Mouse (Mus musculus): ENCODE results near the gene Olfr127. TPM values are rescaled to one million over a fixed set of nuclear protein-coding genes. Genes with fewer than 3 reads are reported as not detected.
"Not testable (repeated sequence)": the region's sequence is repeated elsewhere in the genome, so short reads cannot be mapped to it uniquely, and the experiment has no call there.

The Olfr127 gene
- polyA plus RNA-seq (2016; fragmentation: Nextera tagmentation; extraction: Ambion mirVana), result not detected in 2 replicates

DNA sequence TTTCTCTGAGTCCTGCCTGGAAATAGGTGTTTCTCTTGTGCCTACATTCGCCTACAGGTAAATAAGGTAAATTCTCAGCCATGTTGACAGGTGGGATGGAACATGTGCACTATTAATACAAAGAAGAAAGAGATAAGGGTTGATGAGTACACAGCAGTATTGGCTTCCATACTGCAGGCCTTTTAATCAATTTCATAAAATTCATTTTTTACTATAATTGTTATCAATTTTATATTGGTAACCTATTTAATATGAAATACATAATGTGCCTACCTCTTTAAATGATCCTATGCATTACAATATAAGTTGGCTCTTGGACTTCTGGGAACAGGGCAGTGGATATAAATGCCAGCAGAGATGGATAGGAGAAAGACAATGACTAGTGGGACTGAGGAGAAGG, at the start of gene Olfr127:
Gene Olfr127, plus strand, starts transcription at position 301 of the 400 bp plus-strand sequence.
- no peaks in the 10 kb centered on the region for H3K27me3 ChIP-seq (replicated peaks)
- WGBS (ENCODE audit: insufficient replicate concordance), result 25% methylated on average over 1 of the region's 1 CpGs

DNA sequence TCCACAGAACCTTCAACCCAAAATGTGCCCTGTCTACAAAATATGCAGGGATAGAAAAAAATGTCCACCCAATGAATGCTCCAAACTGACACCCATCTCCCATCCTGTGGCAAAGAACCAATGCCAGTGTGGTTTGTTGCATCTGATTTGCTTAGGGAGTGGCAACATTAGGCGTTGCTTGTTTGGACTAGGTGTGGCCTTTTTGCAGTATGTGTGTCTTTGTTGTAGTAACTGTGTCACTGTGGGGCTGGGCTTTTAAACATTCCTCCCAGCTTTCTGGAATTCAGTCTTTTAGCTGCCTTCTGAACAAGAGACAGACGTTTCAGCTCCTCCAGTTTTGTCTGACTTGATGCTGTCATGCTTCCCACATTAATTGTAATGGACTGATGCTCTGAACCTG, 36.3 kb upstream of the Olfr127 start:
- H3K27ac ChIP-seq, result no peak overlapping the region
- H3K4me2 ChIP-seq, result no peak overlapping the region
- no peaks in the 10 kb centered on the region for H3K36me3 ChIP-seq
- no peak for ATAC-seq
- no peak overlapping the region for H3K4me3 ChIP-seq
- H3K9ac ChIP-seq, result no peak overlapping the region
- H3K27me3 ChIP-seq (replicated peaks), result no peaks in the 10 kb centered on the region
- H3K4me1 ChIP-seq, result no peaks in the 10 kb centered on the region
- no peaks in the 10 kb centered on the region for H3K9me3 ChIP-seq (replicated peaks)
- 49% methylated on average over 2 of the region's 2 CpGs for WGBS (ENCODE audit: insufficient replicate concordance)

More for the DNA sequence above, at the start of gene Olfr127:
- no peak for ATAC-seq
- Histone ChIP-seq H3K27ac (no peak within 1 kb of the TSS), H3K4me3 (no peak within 1 kb of the TSS), H3K9me3 (replicated peaks) (no peaks in the 10 kb centered on the region), H3K36me3 (no peaks in the 10 kb centered on the region), H3K4me1 (no peaks in the 10 kb centered on the region), H3K4me2 (no peak within 1 kb of the TSS), H3K9ac (no peak within 1 kb of the TSS)

DNA sequence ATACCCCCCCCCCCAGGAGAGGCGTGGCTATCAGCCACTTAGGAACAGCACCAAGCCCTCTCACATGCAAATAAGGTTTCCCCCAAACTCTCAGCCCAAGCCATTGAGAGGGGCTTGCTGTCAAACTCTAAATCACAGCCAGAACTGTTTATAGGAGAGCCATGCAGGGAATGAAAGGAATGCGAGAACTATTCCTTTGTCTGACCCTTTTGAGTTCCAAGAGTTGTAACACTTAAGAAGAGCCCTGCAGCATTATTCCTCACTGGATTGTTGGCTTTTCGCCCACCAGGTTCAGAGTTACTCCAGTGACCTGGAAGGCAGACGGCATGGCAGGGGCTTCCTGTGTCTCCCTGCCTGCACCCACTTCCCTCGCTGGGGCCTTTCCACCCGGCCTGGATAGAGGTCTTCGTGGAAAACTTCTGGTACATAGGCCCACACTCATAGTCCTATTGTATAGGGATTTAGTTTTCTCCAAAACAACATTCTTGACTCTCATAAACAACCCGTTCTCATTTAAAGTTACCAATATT, 30.5 kb upstream of the Olfr127 start:
- Histone ChIP-seq H3K9me3 (replicated peaks) (no peaks in the 10 kb centered on the region), H3K27ac (no peak overlapping the region), H3K4me3 (no peak overlapping the region), H3K27me3 (replicated peaks) (no peaks in the 10 kb centered on the region), H3K36me3 (no peaks in the 10 kb centered on the region), H3K4me2 (no peak overlapping the region), H3K9ac (no peak overlapping the region), H3K4me1 (no peaks in the 10 kb centered on the region)
- 27% methylated on average over 8 of the region's 8 CpGs for WGBS (ENCODE audit: insufficient replicate concordance)
- ATAC-seq, result no peak

DNA sequence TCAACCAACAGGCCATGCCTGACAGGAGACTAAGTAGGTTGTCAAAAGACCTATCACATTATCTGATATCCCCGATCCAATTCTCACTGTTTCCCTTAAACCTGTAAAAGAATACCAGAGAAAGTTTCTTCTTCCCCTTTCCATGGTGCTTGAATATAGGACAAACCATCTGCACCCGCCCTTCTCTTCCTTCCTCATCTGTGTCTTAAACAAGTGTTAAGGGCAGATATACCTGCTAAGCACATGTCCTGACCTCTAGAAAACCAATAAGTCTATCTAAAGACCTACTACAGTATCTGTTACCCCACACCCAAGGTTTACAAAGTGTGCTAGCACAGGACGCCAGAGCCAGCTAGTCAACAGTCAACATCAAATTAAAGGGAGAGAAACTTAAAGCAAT, 26.4 kb upstream of the Olfr127 start:
- 39% methylated on average over 3 of the region's 3 CpGs for WGBS (ENCODE audit: insufficient replicate concordance)
- no peak overlapping the region for H3K9ac ChIP-seq
- H3K4me2 ChIP-seq, result no peak overlapping the region
- ATAC-seq, result no peak
- H3K9me3 ChIP-seq (replicated peaks), result no peaks in the 10 kb centered on the region
- no peaks in the 10 kb centered on the region for H3K36me3 ChIP-seq
- no peak overlapping the region for H3K4me3 ChIP-seq
- H3K27me3 ChIP-seq (replicated peaks), result no peaks in the 10 kb centered on the region
- no peak overlapping the region for H3K27ac ChIP-seq
- no peaks in the 10 kb centered on the region for H3K4me1 ChIP-seq

DNA sequence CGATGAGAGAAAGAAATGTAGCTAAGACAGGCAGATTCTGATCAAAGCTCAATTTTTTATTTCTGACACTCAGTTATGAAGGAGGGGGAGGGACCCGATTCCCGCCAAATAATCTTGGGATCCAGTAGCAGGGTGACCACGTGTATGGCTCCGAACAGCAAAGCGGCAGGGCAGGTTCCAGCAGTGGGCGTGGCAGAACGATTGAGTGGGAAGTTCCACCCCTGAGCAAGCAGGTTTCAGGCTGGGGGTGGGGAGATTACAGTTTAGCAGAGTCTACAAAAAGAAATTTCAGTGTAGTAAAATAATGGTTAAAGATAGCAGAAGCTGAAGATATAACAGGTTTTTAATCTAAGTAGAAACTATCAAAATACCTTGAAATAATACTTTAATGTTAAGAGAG, 6.6 kb downstream of the Olfr127 start:
- H3K4me2 ChIP-seq; H3K27ac ChIP-seq; ATAC-seq; H3K9me3 ChIP-seq (replicated peaks); H3K4me1 ChIP-seq; H3K4me3 ChIP-seq; H3K27me3 ChIP-seq (replicated peaks); H3K36me3 ChIP-seq; H3K9ac ChIP-seq: not testable (repeated sequence)
- 63% methylated on average over 8 of the region's 8 CpGs for WGBS (ENCODE audit: insufficient replicate concordance)

DNA sequence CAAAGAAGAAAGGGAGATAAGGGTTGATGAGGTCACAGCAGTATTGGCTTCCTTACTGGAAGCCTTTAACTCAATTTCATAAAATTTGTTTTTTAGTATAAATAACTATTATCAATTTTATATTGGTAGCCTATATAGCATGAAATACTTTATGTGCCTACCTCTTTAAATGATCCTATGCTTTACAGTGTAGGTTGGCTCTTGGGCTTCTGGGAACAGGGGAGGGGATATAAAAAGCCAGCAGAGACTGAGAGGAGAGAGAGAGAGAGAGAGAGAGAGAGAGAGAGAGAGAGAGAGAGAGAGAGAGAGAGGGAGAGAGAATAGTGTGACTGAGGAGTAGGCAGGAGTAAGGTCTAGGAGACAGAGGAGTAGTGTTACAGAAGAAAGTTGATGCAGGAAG, 20.0 kb downstream of the Olfr127 start, which contains the start of gene Olfr128:
Gene Olfr128, plus strand, starts transcription at position 301 of the 400 bp plus-strand sequence.
- Histone ChIP-seq H3K4me3 (no peak within 1 kb of the TSS), H3K9me3 (replicated peaks) (no peaks in the 10 kb centered on the region), H3K27me3 (replicated peaks) (no peaks in the 10 kb centered on the region), H3K27ac (no peak within 1 kb of the TSS), H3K4me1 (no peaks in the 10 kb centered on the region), H3K36me3 (no peaks in the 10 kb centered on the region), H3K4me2 (no peak within 1 kb of the TSS), H3K9ac (no peak within 1 kb of the TSS)
- no peak for ATAC-seq

DNA sequence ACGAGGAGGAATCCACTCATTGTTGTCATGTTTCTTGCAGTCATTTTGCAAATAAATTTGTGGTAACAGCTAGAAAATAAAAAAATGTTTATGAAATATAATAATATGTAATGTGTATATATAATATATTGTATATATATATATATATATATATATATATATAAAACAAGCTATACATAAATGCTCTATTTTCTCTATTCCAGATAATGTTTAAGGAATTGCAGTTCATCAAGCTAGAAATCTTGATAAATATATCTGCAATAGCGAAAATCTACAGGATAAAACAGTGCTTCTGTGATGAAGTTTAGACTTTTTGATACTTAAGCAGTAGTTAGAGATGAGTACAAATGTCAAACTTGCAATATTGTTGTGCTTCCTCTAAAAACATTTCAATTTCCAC, 52.7 kb downstream of the Olfr127 start, which contains the start of gene Olfr761:
Gene Olfr761, minus strand, starts transcription at position 101 of the 400 bp plus-strand sequence.
- Histone ChIP-seq H3K4me2 (no peak within 1 kb of the TSS), H3K9me3 (replicated peaks) (no peaks in the 10 kb centered on the region), H3K27ac (no peak within 1 kb of the TSS), H3K36me3 (no peaks in the 10 kb centered on the region), H3K4me3 (no peak within 1 kb of the TSS), H3K9ac (no peak within 1 kb of the TSS), H3K4me1 (no peaks in the 10 kb centered on the region), H3K27me3 (replicated peaks) (no peaks in the 10 kb centered on the region)
- WGBS (ENCODE audit: insufficient replicate concordance), result 37% methylated on average over 2 of the region's 2 CpGs
- ATAC-seq, result no peak

Other genes with a start within 250 kb of the Olfr127 start
- not detected in 2 replicates for gene Olfr117, start 236.7 kb upstream of the Olfr127 start, polyA plus RNA-seq (2016; fragmentation: Nextera tagmentation; extraction: Ambion mirVana)
- not detected in 2 replicates for gene Olfr118, start 233.4 kb upstream of the Olfr127 start, polyA plus RNA-seq (2016; fragmentation: Nextera tagmentation; extraction: Ambion mirVana)
- not detected in 2 replicates for gene Olfr119, start 203.9 kb upstream of the Olfr127 start, polyA plus RNA-seq (2016; fragmentation: Nextera tagmentation; extraction: Ambion mirVana)
- not detected in 2 replicates for gene Olfr120, start 178.6 kb upstream of the Olfr127 start, polyA plus RNA-seq (2016; fragmentation: Nextera tagmentation; extraction: Ambion mirVana)
- gene Olfr121, start 151.6 kb upstream of the Olfr127 start, polyA plus RNA-seq (2016; fragmentation: Nextera tagmentation; extraction: Ambion mirVana), result not detected in 2 replicates
- gene Olfr122, start 131.8 kb upstream of the Olfr127 start, polyA plus RNA-seq (2016; fragmentation: Nextera tagmentation; extraction: Ambion mirVana), result not detected in 2 replicates
- gene Olfr123, start 106.9 kb upstream of the Olfr127 start, polyA plus RNA-seq (2016; fragmentation: Nextera tagmentation; extraction: Ambion mirVana), result not detected in 2 replicates
- gene Olfr124, start 100.5 kb upstream of the Olfr127 start, polyA plus RNA-seq (2016; fragmentation: Nextera tagmentation; extraction: Ambion mirVana), result not detected in 2 replicates
- not detected in 2 replicates for gene Olfr125, start 67.5 kb upstream of the Olfr127 start, polyA plus RNA-seq (2016; fragmentation: Nextera tagmentation; extraction: Ambion mirVana)
- gene Olfr126, start 53.0 kb upstream of the Olfr127 start, polyA plus RNA-seq (2016; fragmentation: Nextera tagmentation; extraction: Ambion mirVana), result not detected in 2 replicates
- gene Olfr128, start 20.1 kb downstream of the Olfr127 start, polyA plus RNA-seq (2016; fragmentation: Nextera tagmentation; extraction: Ambion mirVana), result not detected in 2 replicates
- not detected in 2 replicates for gene Olfr761, start 52.6 kb downstream of the Olfr127 start, polyA plus RNA-seq (2016; fragmentation: Nextera tagmentation; extraction: Ambion mirVana)
- gene Olfr129, start 159.6 kb downstream of the Olfr127 start, polyA plus RNA-seq (2016; fragmentation: Nextera tagmentation; extraction: Ambion mirVana), result not detected in 2 replicates
- gene Olfr130, start 163.5 kb downstream of the Olfr127 start, polyA plus RNA-seq (2016; fragmentation: Nextera tagmentation; extraction: Ambion mirVana), result not detected in 2 replicates
- gene Olfr131, start 188.3 kb downstream of the Olfr127 start, polyA plus RNA-seq (2016; fragmentation: Nextera tagmentation; extraction: Ambion mirVana), result not detected in 2 replicates
- not detected in 2 replicates for gene Olfr132, start 234.1 kb downstream of the Olfr127 start, polyA plus RNA-seq (2016; fragmentation: Nextera tagmentation; extraction: Ambion mirVana)
- not detected in 2 replicates for gene Olfr133, start 244.8 kb downstream of the Olfr127 start, polyA plus RNA-seq (2016; fragmentation: Nextera tagmentation; extraction: Ambion mirVana)